Mouse (Mus musculus): Measurements from ENCODE around the gene Tmem165.

The Tmem165 gene

DNA sequence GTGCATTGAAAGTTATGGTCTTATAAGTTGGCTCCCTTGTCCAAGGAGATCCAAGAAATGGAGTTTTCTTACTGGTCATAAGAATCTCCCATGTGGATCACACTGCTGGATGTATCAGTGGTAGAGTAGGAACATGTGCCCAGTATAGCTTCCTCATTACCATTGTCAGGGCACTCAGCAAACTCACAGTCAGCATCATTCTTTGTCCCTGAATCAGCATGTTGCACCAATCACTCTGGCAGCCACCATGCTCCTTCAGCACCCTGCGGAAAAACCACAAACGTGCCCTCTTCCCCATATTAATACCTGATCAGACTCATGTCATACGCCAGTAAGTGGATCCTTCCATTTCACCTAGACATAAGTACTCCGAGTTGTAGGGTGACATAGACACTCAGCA lies 8.6 kb upstream of the Tmem165 start:
- no peak for DNase-seq

DNA sequence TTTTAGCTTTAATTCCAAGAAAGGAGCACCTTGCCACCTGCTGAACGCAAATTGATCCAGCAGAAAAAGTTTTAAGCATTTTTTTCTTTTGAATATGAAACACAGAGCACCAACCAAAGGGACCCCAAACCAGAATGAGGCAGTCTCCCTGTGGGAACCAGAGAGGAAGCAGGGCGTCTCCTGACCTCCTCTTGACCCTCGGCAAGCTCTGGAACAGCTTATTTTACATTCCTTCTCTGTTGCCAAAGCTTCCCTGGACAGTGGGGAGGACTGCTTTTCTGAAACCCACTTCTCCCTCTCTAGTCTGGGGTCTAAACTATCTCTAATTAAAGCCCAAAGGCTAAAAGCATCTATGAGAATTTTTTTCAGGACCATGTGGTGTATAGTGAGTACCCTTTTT lies 7.3 kb upstream of the Tmem165 start:
- DNase-seq = no peak

DNA sequence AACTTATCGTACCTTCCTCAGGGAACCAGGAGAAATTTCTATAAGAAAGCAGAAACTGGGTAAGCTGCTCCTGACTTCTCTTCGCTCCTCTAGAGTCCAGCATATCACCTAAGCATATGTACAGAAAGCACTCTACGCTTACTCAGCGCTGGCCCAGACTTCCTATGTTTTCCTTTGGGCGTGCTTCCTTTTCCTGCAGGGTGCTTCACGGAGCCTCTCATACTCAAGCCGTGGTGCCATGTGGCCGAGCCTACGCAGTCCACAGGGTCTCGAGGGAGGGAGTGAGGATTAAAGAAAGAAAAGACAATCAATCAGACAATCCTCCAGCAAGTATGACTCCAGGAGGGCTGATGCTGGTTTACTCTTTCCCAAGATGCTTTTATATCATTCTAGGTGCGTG lies 6.8 kb upstream of the Tmem165 start:
- no peak for DNase-seq

DNA sequence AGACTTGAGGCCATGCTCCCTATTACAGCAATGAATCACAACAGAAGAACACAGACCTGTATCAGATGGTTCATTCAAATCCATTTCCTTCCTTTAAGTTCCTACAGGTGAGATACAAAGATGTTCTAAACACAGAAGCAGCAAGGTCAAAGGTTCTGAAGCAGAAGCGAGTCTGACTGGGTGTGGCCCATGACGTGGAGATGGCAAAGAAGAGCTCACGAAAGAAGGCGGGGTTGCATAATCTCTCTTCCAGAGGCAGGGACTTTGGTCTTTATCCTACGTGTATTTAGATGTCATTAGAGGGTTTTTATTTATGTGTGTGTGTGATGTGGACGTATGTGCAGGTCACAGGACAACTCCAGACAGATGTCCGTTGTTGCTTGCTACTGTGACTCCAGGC lies 6.0 kb upstream of the Tmem165 start:
- DNase-seq = no peak

DNA sequence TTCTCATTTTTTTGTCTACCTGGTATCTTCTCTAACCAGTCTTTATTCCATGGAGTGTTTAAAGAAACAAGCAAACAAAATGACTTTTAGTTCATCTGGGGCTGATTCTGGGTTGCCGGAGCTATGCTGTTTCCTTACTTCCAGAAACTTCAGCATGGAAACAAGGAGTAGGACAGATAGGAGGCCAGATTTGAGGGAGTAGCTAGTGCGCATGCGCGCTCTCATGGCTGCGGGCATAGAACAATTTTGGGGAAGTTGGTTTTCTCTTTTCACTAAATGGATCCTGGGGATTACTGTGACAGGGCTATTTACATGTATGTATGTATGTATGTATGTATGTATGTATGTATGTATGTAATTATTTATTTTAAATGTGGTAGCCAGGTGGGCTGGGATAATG lies 4.5 kb upstream of the Tmem165 start:
- DNase-seq = no peak

DNA sequence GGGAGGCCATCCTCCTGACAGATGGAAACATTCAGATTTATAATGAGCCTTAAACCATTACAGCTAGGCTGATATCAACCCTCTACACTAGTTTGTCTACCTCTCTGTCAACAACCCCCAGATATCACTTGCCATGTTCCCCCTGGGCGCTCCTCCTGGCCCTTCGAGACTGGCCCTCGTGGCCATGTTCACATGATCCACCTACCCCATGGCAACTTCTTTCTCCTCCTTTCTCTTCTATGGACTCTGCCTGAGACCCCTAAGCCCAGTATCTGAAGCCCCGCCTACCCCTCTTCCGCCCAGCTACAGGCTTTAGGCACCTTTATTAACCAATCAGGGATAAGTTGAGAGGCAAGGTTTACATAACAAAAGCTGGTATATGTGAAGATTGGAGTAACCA lies 3.9 kb upstream of the Tmem165 start:
- DNase-seq = no peak

DNA sequence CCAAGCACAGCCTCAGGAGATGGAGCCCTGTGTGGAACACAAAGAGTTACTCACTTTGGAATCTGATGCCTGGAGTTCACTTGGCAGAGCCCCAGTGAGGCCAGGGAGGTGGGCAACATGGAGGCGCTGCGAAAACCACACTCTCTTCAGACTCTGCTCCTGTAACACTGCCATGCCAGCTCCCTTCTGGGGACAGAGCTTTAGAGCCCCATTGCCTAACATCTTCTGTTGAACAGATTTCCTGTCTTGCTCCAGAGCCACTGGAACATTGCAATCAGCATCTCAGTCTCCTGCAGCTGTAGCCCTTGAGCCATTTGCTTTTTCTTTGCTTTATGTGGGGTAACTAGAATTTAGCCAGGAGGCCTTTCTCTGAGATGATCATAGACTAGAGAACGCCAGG lies 1.4 kb upstream of the Tmem165 start:
- no peak for DNase-seq

DNA sequence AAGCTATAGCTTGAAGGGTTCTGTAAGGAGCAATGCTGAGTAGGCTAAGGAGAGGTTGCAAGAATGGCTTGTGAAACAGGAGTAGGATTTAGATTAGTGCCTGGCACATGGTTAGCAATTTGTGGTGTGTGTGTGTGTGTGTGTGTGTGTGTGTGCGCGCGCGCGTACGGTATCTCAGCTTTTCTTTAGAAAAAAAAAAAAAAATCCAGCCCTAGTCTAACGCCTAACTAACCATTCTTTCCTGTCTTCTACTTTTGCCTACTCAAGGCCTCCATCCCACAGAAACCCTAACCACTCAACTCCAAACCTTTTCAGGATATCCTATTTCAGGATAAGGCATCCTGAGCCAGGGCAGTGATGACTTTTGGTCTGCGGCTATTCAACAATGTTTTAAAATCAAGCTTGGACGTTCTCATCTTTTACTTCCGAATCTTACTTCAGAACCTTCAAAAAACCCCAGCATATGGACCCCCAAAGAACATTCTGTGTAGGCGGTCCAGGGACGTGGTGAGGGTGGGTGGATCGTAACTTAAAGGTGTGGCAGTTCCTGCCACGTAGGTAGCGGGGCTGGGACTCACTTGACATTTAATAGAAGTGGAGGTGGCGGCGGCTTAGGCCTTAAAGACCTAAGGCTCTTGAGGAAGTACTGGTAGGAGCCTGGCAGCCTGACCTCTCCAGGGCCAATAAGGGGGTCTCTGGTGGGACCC lies 484 bp upstream of the Tmem165 start:
- DNase-seq = no peak

DNA sequence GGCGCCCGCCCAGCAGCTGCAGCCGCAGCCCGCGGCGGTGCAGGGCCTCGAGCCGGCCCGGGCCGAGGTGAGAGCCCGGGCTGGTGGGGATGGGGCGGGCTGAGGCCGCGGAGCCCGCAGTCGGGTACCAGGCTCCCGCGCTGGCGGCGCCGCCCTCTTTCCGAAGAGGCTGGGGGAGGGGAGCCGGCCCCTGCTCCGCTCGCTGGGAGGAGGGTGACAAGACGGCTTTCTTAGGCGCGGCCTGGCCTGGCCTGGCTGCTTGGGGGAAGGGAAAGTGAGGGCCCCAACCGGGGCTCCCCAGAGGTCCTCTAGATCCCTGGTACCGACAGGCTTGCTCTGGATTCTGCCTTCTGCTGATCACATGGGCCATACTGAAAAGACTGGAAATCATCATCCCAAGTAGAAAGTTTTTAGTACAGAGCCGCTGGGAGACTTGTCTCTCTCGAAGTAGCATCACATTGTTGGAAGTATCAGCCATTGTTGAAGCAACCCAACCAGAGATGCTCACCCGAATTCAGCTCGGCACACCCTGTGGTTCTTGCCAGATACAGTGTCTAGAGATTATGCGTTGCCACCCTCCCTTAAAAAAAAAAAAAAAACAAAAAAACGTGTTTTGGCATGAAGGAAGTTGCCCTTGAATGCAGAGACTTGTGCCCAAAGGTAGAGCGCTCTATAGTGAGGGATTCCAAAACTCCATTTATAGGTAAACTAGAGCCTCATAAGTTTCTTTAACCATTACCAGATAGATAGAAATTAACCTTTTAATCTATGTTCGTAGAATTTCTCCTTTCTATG lies 803 bp downstream of the Tmem165 start:
- DNase-seq = peak; percentile 43

DNA sequence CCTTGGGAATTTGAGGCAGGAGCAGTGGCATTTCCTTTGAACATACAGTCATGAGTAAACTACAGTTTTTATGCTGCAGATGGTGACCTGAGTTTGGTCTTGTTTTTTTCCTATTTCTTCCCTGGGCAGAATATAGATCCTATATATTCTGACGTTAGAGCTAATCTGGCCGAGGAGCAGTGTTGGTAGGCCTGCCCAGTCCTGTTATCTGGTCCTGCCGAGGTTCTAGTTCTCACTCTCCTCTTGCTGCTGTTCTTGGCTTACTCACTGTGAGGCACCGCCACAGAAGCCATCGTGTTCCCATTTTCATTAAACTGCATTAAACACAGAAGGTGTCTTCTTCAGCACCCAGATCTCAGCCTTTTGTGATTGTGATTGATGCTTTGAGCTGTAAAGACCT lies 4.2 kb downstream of the Tmem165 start:
- DNase-seq = no peak

DNA sequence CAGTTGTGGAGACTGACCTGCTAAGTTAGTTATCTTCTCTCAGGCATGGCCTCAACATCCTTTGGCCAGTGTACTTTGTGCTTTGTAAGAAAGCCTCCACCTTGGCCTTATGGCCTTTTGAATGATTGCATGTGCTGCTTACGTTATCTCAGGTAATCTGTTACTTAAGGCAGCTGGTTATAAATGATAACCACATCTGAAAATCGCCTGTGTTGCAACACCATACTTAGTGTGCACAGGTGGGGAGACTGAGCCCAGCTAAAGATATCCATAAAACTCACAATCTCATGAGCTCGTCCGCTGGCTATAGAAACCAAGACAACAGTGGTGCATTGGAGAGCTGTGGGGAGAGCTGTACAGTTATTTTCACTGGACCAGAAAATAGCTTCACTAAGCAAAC lies 6.9 kb downstream of the Tmem165 start:
- DNase-seq = no peak

DNA sequence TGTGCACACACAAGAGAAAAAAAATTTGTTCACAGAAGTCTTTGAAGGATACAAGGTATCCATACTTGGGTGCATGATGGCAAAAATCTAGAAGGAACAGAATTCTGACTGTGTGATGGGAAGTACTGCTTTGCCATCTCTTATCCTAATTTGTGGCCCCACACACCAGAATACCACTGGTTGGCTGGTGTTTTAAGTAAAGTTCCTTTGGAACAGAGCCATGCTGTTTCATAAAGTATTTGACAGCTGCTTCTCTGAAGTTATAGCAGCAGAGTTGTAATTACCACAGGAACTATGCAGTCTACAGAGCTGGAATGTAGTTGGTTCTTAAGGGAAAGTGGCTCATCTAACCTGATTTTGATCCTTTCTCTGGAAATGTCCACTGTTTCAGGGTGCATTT lies 9.4 kb downstream of the Tmem165 start:
- DNase-seq = no peak

DNA sequence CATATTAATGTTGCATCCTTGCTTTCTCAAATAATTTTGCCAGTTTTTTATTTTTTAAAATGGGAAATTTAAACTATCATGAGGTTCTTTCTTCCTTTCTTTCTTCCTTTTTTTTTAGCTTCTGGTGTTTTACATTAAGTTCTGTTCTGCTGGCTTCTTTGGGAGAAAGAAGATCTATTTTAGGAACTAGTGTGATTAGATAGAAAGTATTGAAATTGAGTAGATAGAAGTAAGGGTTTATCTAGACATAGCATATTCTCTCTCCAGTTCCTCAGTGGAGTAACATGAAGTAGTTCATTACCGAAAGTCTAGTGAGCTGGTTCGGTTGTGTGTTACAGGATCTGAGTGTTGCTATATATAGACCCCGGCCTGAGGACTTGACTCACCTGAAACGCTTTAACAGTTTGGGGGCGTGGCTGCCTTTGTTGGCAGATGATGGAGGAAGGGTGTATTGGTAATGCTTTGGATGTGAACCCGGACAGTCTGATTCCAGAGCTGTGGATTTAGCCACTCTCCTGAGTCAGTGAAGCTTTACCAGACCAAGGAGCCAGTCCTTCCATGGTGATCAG lies 10.8 kb downstream of the Tmem165 start:
- no peak for DNase-seq

DNA sequence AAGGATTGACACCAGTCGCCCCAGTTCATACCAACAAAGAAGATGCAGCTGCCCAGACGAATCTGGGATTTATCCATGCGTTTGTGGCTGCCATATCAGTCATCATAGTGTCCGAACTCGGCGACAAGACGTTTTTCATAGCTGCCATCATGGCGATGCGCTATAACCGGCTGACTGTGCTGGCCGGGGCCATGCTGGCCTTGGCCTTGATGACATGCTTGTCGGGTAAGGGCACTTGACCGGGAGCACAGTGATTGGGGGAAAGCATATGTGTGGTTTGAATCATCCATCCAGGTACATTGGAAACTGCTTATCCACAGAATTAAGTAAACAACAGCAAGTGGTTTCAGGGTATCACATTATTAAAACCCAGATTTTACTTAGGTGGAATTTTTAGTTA lies 15.7 kb downstream of the Tmem165 start:
- DNase-seq = no peak

DNA sequence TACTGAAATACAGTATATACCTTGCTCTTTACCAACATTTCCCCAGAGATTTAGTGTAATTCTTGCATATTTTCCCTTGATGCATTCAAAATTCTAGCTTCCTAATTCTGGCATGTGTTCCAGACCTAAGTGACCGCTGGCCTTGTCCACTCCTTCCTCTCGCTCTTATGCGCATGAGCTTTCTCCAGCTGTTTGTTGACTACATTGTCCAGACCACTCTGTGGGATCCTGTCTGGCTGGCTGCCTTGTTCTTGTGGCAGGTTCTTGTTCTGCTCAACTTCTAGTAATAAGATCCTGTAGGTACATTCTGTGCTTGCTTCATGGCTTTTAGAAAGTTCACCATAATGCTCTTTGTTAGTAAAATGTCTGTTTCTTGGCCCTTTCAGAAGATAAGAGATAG lies 19.5 kb downstream of the Tmem165 start:
- DNase-seq = no peak

DNA sequence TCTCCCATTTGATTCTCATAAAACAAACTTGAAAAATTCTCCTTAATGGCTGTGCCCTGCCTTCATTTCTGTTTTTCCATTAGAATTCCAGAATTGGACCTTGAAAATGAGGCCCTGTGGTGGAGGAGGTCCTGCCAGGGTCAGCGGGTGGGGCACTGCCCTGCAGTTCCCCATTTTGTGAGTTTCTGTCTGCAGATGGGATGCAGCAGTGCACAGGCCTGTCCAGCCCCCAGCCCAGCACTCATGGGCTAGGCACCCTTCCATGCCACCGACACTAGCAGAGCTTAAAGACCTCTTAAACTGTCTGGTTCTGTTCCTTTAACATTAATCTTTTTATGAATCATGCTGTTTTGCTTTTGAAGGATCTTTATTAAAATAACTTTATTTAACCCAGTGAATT lies 22.2 kb downstream of the Tmem165 start:
- DNase-seq = no peak

DNA sequence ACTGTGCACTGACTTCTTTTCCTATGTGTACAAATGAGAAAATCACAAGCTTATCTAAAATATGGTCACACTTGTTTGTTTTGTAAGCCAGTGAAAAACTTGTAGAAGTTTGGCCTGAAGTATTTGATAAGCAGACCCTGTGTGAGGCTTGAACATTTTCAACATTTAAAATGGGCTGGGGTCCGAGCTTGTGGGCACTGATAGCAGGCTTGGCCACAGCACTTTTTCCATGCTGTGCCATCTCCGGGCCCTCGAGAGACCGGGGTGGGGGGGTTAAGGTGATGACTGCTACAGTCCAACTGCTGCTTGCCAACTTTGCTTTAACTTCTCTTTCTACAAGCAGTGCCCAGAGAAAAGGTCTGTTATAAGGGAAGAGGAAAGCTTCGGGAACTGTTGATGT lies 24.4 kb downstream of the Tmem165 start:
- no peak for DNase-seq

DNA sequence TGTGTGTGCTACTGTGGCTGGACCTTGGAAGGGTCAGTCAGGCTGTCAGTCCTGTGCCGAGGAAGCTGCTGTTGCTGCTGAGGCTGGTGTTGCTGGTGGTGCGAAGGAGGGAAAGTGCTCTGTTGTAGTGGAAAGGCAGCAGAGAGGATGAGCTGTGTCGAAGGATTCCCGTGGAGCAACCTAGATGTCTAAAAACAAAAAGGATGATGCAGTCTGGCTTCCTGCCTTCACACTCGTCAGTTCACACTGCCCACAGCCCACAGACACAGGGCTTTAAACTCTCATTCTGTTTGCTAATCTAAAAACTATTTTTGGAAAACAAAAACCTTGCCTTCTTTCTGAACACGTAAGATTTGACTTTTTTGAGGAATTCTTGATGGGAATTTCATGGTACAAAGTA lies 33.0 kb downstream of the Tmem165 start:
- no peak for DNase-seq

DNA sequence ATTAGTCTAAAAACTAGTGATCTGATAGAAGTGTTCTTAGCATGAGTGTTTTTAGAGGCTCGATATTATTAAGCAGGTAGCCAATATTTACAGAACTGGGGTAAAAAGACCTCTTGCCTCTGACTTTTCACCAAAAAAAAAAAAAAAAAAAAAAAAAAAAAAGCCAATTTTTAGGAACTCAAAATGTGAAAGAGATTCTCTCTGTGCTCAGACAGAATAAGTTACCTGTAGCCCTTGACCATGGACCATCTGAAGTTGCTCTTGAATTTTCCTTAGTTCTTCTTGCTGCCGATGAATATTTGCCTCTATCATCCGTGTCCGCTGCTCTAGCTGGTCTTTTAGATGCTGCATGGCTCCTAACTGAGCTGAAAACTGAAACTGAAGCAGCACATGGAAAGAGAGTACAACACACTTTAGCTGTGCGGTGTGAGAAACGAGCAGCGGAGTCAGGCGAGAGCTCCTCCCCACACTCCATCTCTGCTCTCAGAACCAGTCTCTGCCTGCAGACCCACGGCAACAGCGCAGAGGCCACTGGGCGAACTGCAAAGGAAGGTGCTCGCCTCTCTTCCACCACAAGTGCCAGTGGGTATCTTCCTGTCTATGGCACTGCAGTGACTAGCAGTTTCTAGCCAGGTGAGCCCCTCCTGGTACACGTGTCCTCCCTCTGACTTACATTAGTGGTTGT lies 47.6 kb downstream of the Tmem165 start:
- no peak for DNase-seq

DNA sequence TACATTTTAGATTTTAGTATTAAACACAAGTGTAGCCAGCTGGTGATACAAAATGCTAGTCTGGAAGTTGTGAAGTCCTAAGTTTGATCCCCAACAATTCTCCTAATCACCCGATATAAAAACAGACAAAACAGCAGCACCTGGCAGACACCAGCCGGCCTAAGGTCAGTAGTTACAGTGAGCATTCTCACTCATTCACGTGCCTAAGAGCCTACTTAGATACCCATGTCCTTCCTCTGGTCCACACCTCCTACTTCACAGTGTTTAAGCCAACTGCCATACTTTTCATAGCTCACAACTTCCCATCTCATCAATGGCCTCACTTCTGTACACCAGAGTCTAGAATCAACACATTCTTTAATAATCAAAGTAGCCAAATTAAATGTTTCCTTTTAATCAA lies 59.6 kb downstream of the Tmem165 start:
- DNase-seq = no peak

DNA sequence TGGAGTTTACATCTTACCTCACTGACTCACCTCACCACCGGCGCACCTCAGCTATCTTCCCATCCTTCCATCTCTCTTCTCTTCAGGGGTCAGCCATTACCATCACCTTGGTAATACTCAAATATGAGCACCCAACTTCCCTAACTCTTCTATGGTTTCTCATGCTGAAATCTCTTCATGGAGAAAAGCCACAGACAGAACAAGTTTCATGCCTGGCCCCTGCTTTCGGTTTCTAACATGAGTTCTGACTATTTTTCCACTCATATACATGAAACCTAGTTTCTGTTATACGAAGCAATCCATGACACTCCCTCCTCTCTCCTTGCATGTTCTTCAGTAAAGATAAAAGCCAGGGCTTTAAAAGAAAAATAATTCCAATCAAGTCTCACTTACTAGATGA lies 60.2 kb downstream of the Tmem165 start:
- DNase-seq = no peak

DNA sequence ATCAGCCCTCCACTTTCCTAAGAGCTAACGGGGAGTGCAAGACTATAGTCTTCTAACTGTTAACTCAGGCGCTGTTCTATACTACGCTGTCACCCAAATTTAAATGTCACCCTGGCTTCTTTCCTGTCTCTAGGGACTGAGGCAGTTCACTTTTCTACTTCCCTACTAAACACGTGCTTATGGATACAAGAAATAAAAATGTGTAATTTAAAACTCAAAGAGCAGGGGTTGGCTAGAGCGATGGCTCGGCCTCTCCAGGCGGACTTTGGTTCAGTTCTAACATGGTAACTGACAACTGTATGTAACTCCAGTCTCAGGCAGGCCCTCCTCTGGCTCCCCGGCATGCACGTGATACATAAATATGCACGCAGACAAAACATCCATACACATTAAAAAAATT lies 60.8 kb downstream of the Tmem165 start:
- DNase-seq = no peak

DNA sequence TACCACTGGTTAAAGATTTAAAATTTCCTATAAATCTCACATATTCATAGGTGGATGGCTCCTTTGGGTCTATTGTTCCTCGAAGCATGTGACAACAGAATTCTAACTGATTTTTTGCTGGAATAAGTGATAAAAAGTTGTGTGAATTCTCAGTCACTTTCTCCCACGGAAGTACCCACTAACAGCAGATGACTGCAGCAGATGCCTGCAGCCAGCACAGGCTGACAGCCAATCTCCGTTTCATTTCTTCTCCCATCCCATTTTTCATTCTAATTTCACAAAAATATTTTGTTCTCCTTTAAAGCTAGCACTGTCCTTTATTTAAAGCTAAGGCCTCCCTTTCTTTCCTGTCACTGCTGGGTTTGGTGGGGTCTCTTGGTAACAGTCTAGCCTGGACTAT lies 61.7 kb downstream of the Tmem165 start:
- DNase-seq = no peak

DNA sequence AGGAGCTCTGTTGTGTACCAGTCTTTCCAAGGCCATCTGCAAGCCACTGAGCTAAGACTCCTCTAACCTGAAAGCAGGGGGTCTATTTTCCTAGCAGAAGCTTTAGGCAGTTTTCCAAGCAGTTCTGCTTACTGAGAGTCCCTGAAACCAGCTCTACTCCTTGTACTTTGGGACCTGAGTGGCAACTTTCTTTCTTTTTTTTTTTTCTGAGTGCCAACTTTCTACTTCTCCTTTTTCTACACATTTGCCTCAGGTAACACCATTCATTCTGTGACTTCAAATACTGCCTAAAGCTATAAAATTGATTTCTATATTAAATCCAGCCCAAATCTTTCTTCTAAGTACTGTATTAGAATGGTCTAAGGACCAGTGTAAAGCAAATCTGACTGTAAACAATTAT lies 62.9 kb downstream of the Tmem165 start:
- no peak for DNase-seq

Data from cerebellum, adult 11 months (tissue).